Mouse (Mus musculus): ENCODE data around the gene Ovol3.

The Ovol3 gene

GRCm38 (mm10) chr7:30204380-30204779 is 31.1 kb downstream of the Ovol3 start:
- TF ChIP-seq GATA4 (IDR thresholded peaks at IDR 0.05; ENCODE audit: insufficient replicate concordance, low read length): no peak

- no peak for TF ChIP-seq GATA4 (IDR thresholded peaks at IDR 0.05; ENCODE audit: insufficient replicate concordance, low read length)
These were observed 32.4 kb downstream of the Ovol3 start for GRCm38 (mm10) chr7:30202895-30203690.

DNA sequence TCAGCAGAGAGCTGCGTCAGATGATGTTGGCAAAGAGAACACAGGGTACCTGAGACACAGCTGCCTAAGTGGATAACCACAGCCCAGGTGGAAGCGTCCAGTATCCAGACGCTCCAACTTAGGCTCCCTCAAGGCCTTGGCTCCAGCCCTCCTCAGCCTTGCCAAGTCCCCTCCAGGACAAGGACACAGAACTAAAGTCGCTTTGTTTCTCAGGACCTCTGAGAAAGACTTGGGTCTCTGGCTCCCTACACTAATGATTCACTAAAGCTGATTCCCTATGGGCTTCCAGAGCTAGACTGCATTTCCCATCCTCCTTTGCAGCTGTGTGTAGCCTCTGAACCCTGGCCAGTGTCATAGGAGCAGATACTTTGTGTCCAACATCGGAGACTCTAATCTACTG is 35.3 kb downstream of the Ovol3 start:
- no peak for TF ChIP-seq GATA4 (IDR thresholded peaks at IDR 0.05; ENCODE audit: insufficient replicate concordance, low read length)

DNA sequence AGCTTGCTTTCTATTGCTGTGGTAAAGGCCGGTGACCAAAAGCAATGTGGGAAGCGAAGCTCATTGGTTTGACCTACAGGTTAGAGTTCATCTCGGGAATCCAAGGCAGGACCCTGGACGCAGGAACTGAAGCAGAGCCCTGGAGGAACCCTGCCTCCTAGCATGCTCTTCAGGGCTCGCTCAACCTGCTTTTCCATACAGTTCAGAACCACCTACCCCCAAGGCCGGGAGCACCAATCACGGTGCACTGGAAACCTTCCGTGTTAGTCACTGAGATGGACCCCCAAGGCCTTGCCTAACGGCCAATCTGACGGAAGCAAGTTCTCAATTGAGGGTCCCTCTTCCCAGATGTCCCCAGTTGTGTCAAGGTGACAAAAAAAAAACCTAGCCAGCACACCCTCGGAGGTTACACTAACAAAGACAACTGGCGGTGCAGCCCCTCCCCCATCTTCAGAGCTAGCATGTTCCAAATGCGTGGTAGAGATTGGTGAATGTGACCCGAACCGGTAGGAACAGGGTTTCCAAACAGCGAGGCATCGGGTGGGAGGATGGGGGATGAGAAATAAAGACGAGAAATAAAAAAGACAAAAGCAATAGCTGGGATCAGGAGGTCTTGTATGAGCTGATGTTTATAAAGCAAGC is 35.9 kb downstream of the Ovol3 start:
- TF ChIP-seq GATA4 (IDR thresholded peaks at IDR 0.05; ENCODE audit: insufficient replicate concordance, low read length): no peak

- TF ChIP-seq GATA4 (IDR thresholded peaks at IDR 0.05; ENCODE audit: insufficient replicate concordance, low read length): no peak
These were observed 37.0 kb downstream of the Ovol3 start, which contains the start of gene Capns1 for GRCm38 (mm10) chr7:30198481-30198971. TSS of gene Capns1 (minus strand) at chr7:30198811.

DNA sequence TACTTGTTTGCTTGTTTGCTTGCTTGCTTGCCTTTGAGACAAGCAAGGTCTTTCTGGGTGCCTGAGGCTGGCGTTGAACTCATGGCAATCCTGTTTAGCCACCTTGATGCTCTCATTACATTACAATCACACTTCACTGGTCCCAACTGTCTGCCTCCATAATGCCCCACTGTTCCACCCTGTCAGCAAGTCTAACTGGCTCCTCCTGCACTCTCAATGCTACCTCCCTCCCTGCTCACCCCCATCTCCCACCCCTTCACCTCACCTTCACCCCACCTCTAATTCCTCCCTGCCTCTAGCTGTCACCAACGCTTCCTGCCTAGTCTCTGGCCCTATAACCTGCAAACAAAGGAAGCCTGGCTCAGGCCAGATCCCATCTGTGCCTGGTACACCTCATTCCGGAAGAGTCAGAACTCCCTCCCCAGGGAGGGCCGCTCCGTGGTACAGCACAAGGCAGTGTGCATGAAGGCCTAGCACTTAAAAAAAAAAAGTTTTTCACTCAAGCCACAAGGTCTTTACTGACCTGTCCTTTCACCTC is 37.9 kb downstream of the Ovol3 start:
- no peak for TF ChIP-seq GATA4 (IDR thresholded peaks at IDR 0.05; ENCODE audit: insufficient replicate concordance, low read length)

DNA sequence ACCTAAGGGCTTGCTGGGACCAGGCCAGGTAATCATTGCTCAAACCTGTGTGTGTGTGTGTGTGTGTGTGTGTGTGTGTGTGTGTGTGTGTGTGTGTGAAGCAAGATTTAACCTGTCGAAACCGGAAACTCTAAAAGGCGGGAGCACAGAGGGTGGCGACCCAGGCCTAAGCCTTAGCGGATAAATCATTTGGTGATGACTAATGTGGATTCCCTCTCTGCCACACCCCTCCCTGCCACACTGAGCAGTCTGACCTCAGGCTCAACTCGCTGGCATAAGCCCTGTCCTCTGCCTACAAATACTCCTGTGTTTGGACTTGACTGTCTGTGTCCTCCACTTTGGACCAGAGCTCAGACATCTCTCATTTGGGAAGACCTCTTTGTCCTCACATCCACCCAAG is 39.4 kb downstream of the Ovol3 start:
- TF ChIP-seq GATA4 (IDR thresholded peaks at IDR 0.05; ENCODE audit: insufficient replicate concordance, low read length): no peak

DNA sequence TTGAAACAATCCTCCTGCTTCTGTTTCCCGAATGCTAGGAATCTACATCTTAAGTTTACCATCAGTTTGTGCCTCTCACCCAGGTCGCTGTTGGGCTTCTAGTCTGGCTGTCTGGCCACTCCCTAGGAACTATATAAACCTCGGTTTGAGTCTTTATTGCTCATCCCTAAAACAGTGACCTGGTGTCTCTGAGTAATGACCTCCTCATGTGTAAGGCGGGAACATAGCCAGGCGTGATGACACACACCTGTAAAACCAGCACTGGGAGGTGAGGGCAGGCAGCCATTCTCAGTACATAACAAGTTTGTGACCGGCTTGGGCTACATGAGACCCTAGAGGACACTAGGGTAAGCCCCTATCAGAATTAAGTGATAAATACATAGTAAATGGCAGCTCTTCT is 40.1 kb downstream of the Ovol3 start:
- no peak for TF ChIP-seq GATA4 (IDR thresholded peaks at IDR 0.05; ENCODE audit: insufficient replicate concordance, low read length)

DNA sequence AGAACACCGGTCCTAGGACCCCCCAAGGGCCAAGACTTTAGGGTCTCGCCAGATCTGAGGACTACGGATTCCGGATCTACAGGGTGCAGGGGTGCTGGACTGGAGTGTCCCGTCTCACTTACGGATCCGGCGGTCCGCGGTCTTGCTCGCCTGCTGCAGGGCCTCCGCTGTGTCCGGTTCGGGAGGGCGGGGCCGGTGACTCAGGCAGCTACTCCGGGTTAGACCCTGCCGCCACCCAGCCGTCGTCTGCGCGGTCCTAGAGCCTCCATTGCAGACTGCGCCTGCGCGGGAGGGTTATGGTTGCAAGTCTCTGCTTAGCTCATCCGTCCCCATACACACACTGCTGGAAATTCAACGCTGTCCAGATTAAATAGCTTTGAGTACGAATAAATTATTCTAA is 40.6 kb downstream of the Ovol3 start:
- TF ChIP-seq GATA4 (IDR thresholded peaks at IDR 0.05; ENCODE audit: insufficient replicate concordance, low read length): no peak

- TF ChIP-seq GATA4 (IDR thresholded peaks at IDR 0.05; ENCODE audit: insufficient replicate concordance, low read length): no peak
These were observed 41.3 kb downstream of the Ovol3 start for GRCm38 (mm10) chr7:30194101-30194831.

- no peak for TF ChIP-seq GATA4 (IDR thresholded peaks at IDR 0.05; ENCODE audit: insufficient replicate concordance, low read length)
These were observed 41.9 kb downstream of the Ovol3 start for GRCm38 (mm10) chr7:30193581-30194100.

DNA sequence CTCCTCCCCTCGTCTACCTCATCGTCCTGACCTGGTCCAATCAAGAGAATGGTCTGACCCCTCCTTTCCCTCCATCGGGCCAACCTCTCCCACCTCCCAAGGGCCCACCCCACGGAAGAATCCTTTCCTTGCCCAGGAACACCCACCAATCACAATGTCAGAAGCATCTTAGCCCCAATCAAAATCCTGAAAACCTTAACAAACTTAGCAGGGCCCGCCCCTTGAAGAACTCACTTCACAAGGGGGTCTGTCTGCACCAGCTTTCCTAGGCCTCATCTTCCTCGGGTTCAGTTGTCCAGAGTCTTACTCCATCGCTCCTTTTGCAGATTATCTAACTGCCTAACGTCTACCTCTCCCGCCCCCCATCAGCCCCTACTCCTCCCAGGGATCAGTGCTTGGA is 42.5 kb downstream of the Ovol3 start:
- no peak for TF ChIP-seq GATA4 (IDR thresholded peaks at IDR 0.05; ENCODE audit: insufficient replicate concordance, low read length)

- TF ChIP-seq GATA4 (IDR thresholded peaks at IDR 0.05; ENCODE audit: insufficient replicate concordance, low read length): no peak
These were observed 43.4 kb downstream of the Ovol3 start for GRCm38 (mm10) chr7:30192088-30192487.

GRCm38 (mm10) chr7:30189116-30189491 is 46.4 kb downstream of the Ovol3 start:
- no peak for TF ChIP-seq GATA4 (IDR thresholded peaks at IDR 0.05; ENCODE audit: insufficient replicate concordance, low read length)

Measured in liver, adult (tissue).